In genomic region chr5:74136868-74137439, GRCm38 (mm10) we compare ENCODE assay signal across 15 mouse cellular contexts. TPM values are rescaled to one million over a fixed set of nuclear protein-coding genes. Genes with fewer than 3 reads are reported as not detected.
DNase-seq lines count a peak whose midpoint lies in the region; ATAC-seq and TF ChIP-seq lines count a peak whose summit lies in the region.
"Had no signal": no experiment of that assay in that cellular context is flagged by ENCODE, and none has a peak within 500 bp of the region (broad histone marks: within the 10 kb centered on the region; RNA-seq: fewer than 3 reads in every experiment).

No protein-coding gene starts in this region.

- H3K9me3 ChIP-seq in heart, embryonic 16.5 days (replicated peaks; ENCODE audit: control insufficient read depth, low read length): no peaks in the 10 kb centered on the region
- H3K9me3 ChIP-seq: hindbrain, embryonic 10.5 days; midbrain, embryonic 15.5 days; neural tube, embryonic 12.5 days had no signal

- 0 out of 2 replicates have a peak, but pooled peaks have one; percentile 35 for ATAC-seq in heart, embryonic 16.5 days (replicated peaks; ENCODE audit: extremely low read depth, insufficient read depth, low FRiP score)
- ATAC-seq: CD4-positive, CD25-positive, alpha-beta regulatory T cell, adult 4 months; midbrain, embryonic 15.5 days had no signal

- no peak for DNase-seq in heart, adult 18-20 months
- peak; percentile 33 for DNase-seq in urinary bladder, postnatal 25 days (ENCODE audit: low spot score)
- no peak for DNase-seq in urinary bladder, postnatal 4 days (ENCODE audit: low spot score in 2 of 2)
- DNase-seq in lung, postnatal 10 days: peak; percentile 65
- DNase-seq in gastrocnemius, adult 2 months: no peak
- no peak for DNase-seq in thymus, postnatal 10 days (ENCODE audit: low spot score in 2 of 2)
- DNase-seq: cerebellum, adult 8-10 months; spleen, adult 18-20 months; thymus, adult 18-20 months had no signal

- H3K27ac ChIP-seq in heart, embryonic 16.5 days (ENCODE audit: low read length): no peak overlapping the region
- H3K27ac ChIP-seq in gastrocnemius, adult 2 months: no peak overlapping the region
- H3K27ac ChIP-seq: hindbrain, embryonic 10.5 days; kidney, postnatal 0 days; midbrain, embryonic 15.5 days; neural tube, embryonic 12.5 days had no signal

- no peaks in the 10 kb centered on the region for H3K36me3 ChIP-seq in heart, embryonic 16.5 days (ENCODE audit: control insufficient read depth, insufficient read depth)
- H3K36me3 ChIP-seq: hindbrain, embryonic 10.5 days; midbrain, embryonic 15.5 days; neural tube, embryonic 12.5 days had no signal

- no peak for TF ChIP-seq CTCF in gastrocnemius, adult 2 months (IDR thresholded peaks at IDR 0.05)

- WGBS in heart, embryonic 16.5 days: 14% methylated on average over 5 of the region's 5 CpGs

- intact Hi-C loops in gastrocnemius, adult 2 months (cut with DNase I): no loop called here

- H3K4me2 ChIP-seq in heart, embryonic 16.5 days (ENCODE audit: low read depth, low read length): no peak overlapping the region
- H3K4me2 ChIP-seq: midbrain, embryonic 15.5 days; neural tube, embryonic 12.5 days had no signal

- H3K9ac ChIP-seq in heart, embryonic 16.5 days (ENCODE audit: low read length): no peak overlapping the region
- H3K9ac ChIP-seq: midbrain, embryonic 15.5 days; neural tube, embryonic 12.5 days had no signal

- no peaks in the 10 kb centered on the region for H3K27me3 ChIP-seq in heart, embryonic 16.5 days (ENCODE audit: control insufficient read depth, insufficient read depth, low read length)
- H3K27me3 ChIP-seq: midbrain, embryonic 15.5 days; neural tube, embryonic 12.5 days had no signal

- H3K4me3 ChIP-seq in heart, embryonic 16.5 days (ENCODE audit: low read length): no peak overlapping the region
- H3K4me3 ChIP-seq in gastrocnemius, adult 2 months: no peak overlapping the region
- H3K4me3 ChIP-seq: hindbrain, embryonic 10.5 days; midbrain, embryonic 15.5 days; neural tube, embryonic 12.5 days had no signal

- H3K4me1 ChIP-seq in heart, embryonic 16.5 days (ENCODE audit: control insufficient read depth, insufficient read depth, low read length): peaks cover 11% of the 10 kb centered on the region
- H3K4me1 ChIP-seq: hindbrain, embryonic 10.5 days; neural tube, embryonic 12.5 days had no signal

RNA-seq across cellular contexts. Expression of gene Rasl11b, which starts 58.1 kb away (rescaled TPM):
- 101 and 112 TPM in 2 replicates for polyA plus RNA-seq in heart, embryonic 16.5 days (2015; fragmentation: Nextera tagmentation; extraction: Ambion mirVana)
- total RNA-seq in heart, adult 18-20 months (2021): 10 to 100 TPM; 28.0 to 31.6 TPM
- 1 to 10 TPM; 2.0 to 5.4 TPM for total RNA-seq in gastrocnemius, adult 2 months (2021)

Comparison
In these comparisons a context has a peak if more than half of its experiments do, and no peak if none do; other contexts are left out.
1. DNase-seq: peak in urinary bladder, postnatal 25 days (single experiment) and lung, postnatal 10 days (single experiment); none in heart, adult 18-20 months (0 of 2), urinary bladder, postnatal 4 days (0 of 2), gastrocnemius, adult 2 months (single experiment) and thymus, postnatal 10 days (0 of 2).
2. RNA of gene Rasl11b, which starts 58.1 kb away (total RNA-seq): 28.0 to 31.6 TPM in heart, adult 18-20 months; 2.0 to 5.4 TPM in gastrocnemius, adult 2 months; every median in the first group is over 4 times any median in the second.